Mouse (Mus musculus) c-Kit-positive CD71-positive TER-119-negative erythroid progenitor cells, embryonic 14.5 days (primary cell): ENCODE measurements around the gene Uox.

ENCODE experiments used
- DNase-seq: peaks from one replicate; pipeline ENCODE4 v3.0.0-alpha.2; 2013; ENCODE audit warnings: low read depth

Gene Uox

DNA sequence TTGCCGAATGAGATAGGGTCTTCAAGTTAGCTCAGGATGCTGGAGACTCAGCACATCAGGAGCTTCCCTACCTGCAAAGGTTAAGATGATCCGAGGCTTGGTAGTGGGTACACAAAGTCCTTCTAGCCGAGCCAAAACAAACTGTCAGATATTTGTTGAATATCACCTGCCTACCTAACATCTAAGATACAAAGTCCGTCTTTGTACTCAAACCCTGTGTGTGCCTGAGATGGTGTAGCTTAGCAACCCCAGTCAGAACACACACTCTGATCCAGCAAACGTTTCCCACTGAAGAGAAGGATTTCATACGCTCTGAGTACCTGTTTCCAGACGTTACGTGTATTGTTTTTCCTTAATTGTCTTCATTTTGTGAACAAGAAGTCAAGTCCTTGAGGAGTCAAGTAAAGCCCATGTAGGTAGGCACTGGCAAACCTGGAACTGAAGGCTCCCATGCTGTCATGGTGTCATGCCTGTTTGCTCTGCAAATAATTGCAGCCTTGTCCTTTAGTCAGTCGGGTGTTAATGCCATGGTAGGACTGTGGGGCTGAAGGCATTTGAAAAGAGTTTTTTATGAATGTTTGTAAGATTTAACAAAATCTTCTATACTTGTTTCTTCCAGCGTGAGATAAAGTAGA lies at the start of gene Uox:
TSS of gene Uox (plus strand) at position 279 of the 635 bp plus-strand sequence.
- no peak for DNase-seq

- DNase-seq: peak; percentile 88
Measured at GRCm38 (mm10) chr3:146520798-146521651, 49.2 kb upstream of the Uox start, which contains the start of gene Rpf1. Rpf1 (minus strand) TSS chr3:146521429.

GRCm38 (mm10) chr3:146521652-146522020 lies 48.6 kb upstream of the Uox start:
- no peak for DNase-seq

GRCm38 (mm10) chr3:146528335-146528734 lies 41.9 kb upstream of the Uox start:
- no peak for DNase-seq

- no peak for DNase-seq
Measured at GRCm38 (mm10) chr3:146534986-146535385, 35.2 kb upstream of the Uox start.

GRCm38 (mm10) chr3:146540521-146541273 lies 29.5 kb upstream of the Uox start:
- DNase-seq: no peak

DNA sequence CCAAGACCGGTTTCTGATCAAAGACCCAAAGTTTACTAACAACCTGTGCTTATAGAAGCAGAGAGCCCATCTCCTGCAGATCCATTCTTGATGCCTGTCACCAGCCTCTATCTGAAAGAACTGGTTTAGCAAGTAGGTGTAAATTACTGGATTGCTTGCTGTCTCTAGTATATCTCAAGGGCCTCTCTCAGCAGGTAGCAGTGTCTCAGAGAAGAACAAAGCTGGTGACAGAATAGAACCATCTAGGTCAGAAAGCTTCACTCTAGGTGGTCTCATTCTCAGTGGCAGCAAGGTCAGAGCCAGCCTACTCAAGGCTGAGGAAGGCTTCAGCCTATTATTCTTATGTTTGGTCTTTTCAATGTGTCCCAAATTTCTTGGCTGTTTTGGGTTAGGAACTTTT lies 26.6 kb upstream of the Uox start:
- DNase-seq: no peak

DNA sequence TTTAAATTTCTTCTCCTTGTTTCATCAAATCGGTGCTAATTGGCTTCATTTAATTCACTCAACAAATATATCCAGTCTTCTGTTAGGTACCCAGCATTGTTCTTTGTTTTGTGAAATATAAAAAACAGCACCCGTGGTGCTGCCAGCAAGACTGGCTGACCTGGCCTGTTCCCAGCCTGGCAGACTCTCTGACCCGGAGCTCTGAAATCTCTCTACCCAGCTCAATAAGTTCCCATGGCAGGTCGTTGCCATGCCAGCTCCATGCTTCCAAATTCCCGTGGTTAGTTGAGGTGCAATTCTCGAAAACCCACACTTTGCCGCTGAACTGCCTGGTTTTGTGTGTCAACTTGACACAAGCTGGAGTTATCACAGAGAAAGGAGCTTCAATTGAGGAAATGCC lies 15.4 kb upstream of the Uox start:
- no peak for DNase-seq

DNA sequence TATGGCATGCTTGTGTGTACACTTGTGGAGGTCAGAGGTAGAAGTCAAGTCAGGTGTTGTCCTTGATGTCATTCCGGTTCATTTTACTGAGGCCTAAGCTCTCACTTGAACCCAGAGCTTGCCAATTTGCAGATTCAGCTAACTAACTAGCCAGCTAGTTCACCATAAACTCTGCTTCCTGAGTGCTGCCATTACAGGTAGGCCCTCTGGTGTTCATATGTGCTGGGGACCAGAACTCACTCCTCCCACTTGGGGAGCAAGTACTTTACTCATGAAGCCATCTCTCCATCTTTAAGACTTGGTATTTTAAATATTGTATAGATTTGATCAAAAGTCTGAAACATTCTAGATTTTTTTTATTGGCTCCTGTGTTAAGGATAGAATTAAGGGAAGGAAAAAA lies 13.7 kb upstream of the Uox start:
- no peak for DNase-seq

- no peak for DNase-seq
Measured at GRCm38 (mm10) chr3:146557507-146557906, 12.7 kb upstream of the Uox start.

- no peak for DNase-seq
Measured at GRCm38 (mm10) chr3:146562936-146563335, 7.3 kb upstream of the Uox start.

GRCm38 (mm10) chr3:146564268-146565064 lies 5.8 kb upstream of the Uox start:
- DNase-seq: peak; percentile 57

DNA sequence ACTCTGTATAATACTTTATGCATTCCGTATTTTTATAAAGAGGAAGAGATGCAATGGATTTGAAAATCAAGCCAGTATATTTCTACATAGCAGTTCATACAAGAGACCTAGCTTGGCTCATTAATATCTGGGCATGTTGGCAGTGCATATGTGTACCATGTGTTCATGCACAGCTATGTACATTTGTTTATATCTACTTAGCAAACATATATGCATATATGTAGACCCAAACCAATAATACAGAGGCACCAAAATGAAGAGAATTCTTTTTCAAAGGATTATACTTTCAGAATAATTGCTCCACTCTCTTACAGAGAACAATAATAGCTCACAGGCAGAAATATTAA lies 5.2 kb upstream of the Uox start:
- no peak for DNase-seq

DNA sequence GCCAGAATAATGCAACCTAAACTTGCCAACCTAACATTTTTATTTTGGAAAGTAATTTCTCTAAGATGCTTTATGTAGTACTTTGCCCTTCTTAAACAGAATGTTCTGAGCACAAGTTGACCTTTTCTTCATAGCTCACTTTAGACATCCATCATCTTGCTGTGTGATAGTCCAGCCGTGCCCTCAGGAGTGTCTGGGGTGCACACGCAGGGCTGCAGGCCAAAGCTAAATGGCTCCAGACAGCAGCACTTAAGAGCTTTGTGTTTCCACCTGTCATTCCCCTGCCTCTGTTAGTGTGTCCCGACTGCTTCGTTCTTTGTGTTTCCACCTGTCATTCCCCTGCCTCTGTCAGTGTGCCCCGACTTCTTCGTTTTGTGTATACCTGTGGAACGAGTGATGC lies 2.9 kb upstream of the Uox start:
- DNase-seq: no peak

DNA sequence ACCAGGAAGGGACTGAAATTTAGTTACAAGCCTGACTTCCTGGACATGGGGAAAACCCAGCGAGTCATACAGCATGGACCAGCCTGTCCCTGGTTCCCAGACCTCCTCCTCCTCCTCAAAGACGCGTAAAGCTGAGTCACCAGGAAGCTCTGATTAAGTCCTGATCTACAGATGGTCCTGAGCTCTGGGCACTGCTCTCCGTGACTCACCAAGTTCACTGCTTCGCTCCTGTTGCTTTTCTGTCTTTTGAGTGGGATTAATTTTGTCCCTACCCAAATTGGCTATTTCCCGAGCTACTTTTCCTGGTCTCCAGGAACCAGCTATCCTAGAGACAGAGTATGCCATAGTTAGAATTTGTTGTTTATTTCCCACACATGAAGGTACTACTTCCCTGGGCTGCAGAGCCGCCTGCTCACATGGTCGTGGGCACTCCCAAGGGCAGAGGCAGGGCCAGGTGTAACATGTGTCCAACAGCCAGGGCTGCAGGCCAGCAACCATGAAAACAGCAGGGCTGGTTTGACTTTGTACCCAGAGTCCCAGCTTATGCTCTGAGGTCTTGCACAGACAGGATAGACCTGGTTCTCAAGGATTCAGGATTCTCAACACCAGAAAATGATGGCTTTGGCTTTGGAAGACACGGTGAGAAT lies 2.2 kb upstream of the Uox start:
- DNase-seq: no peak

DNA sequence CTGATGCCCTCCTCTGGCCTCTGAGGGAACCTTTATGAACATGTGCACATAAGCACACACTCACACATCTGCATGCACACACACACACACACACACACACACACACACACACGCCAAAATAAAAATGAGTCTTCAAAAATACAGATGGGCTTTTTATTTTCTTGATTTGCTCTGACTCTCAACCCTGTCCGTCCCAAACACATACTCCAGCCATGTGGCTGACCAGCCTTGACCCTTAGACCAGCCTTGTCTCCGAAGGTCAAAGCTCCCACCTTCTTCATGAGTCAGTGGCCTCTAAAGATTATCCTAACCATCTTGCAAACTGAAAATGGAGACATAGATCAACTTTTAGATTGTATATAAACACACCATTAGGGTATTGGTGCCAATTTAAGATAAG lies 632 bp upstream of the Uox start:
- DNase-seq: no peak

- DNase-seq: no peak
Measured at GRCm38 (mm10) chr3:146570939-146571338, 713 bp downstream of the Uox start.

GRCm38 (mm10) chr3:146571341-146571740 lies 1.1 kb downstream of the Uox start:
- DNase-seq: no peak

GRCm38 (mm10) chr3:146577591-146577990 lies 7.4 kb downstream of the Uox start:
- no peak for DNase-seq

DNA sequence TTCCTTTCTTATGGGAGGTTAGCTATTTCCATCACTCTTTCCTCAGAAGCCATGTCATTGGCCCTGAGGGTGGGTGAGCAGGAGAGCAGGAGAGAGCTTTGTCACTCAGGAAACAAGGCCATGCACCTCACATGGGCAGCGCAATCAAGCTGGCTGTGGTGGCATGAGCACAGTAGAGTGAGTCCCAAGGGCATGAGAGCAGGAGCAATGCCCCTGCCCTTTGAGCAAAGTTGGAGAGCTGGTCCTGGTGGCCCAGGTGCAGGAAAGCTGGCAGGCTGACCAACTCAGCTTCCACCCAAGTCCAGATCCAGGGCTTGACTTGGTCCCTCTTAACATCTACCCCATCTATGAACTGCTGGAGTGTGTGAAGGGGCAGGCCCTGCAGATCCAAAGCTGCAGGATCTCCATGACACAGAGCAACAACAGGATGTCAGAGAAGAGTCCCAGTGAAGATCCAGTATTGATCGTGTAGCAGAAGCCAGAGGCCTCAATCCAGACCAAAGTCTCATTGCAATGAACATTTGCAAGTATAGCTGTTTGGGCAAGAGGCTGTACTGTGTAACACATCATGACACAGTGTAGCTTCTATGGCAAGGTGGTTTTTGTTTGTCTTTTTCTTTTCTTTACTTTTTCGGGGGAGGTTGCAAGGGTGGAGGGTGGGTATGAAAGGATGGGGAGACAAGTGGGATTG lies 10.0 kb downstream of the Uox start:
- no peak for DNase-seq

DNA sequence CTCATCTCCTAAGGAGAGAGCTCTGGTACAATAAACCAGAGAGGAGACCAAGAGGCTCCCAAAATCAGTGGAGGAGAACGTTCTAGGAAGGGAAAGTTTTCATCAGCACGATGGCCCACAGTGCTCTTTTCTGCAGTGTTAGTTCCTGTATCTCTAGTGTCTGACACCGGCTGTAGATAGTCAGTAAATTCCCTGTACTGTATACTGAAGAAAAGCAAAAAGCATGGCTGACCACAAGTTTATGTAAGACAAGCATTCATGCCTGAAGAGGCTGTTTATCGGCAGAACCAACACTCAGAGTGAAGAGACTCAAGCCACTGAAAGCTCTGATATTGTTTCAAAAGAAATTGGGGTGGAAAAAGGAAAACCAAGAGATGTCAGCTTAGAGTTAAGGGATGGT lies 13.3 kb downstream of the Uox start:
- DNase-seq: no peak
